Mouse (Mus musculus): ENCODE measurements around the gene Bpi. TPM values are rescaled to one million over a fixed set of nuclear protein-coding genes. Genes with fewer than 3 reads are reported as not detected.

Bpi gene
- polyA plus RNA-seq, 1 experiment from 2014 or later = not detected

Small RNA genes lying within 50 kb of the gene (microRNA-seq; reads per million reads assigned to microRNA genes)
- not detected for gene Mir7685

Other genes starting within 250 kb of the Bpi start
- 21.0 and 25.9 TPM in 2 replicates for gene Tti1, start 229.7 kb upstream of the Bpi start, polyA plus RNA-seq (2015; fragmentation: Nextera tagmentation; extraction: Ambion mirVana)
- gene Rprd1b, start 229.6 kb upstream of the Bpi start, polyA plus RNA-seq (2015; fragmentation: Nextera tagmentation; extraction: Ambion mirVana) = 51.3 and 54.2 TPM in 2 replicates
- gene Tgm2, start 111.7 kb upstream of the Bpi start, polyA plus RNA-seq (2015; fragmentation: Nextera tagmentation; extraction: Ambion mirVana) = 3.9 and 4.7 TPM in 2 replicates
- 2.3 and 2.7 TPM in 2 replicates for gene D630003M21Rik, start 28.9 kb upstream of the Bpi start, polyA plus RNA-seq (2015; fragmentation: Nextera tagmentation; extraction: Ambion mirVana)
- 0.53 and 0.92 TPM in 2 replicates for gene Lbp, start 48.4 kb downstream of the Bpi start, polyA plus RNA-seq (2015; fragmentation: Nextera tagmentation; extraction: Ambion mirVana)
- gene Snhg11, start 117.5 kb downstream of the Bpi start, polyA plus RNA-seq (2015; fragmentation: Nextera tagmentation; extraction: Ambion mirVana) = 56.7 and 73.0 TPM in 2 replicates
- 20.4 and 22.3 TPM in 2 replicates for gene Ralgapb, start 151.8 kb downstream of the Bpi start, polyA plus RNA-seq (2015; fragmentation: Nextera tagmentation; extraction: Ambion mirVana)
- not detected in 2 replicates for gene Adig, start 244.5 kb downstream of the Bpi start, polyA plus RNA-seq (2015; fragmentation: Nextera tagmentation; extraction: Ambion mirVana)

Data from forebrain, embryonic 13.5 days (tissue).